Mouse (Mus musculus): ENCODE data around the gene Rbfox1. TPM values are rescaled to one million over a fixed set of nuclear protein-coding genes. Genes with fewer than 3 reads are reported as not detected.

Gene Rbfox1
- polyA plus RNA-seq, 1 experiment = 115 TPM

GRCm38 (mm10) chr16:6584700-6585099 lies 699.5 kb downstream of the Rbfox1 start:
- DNase-seq (ENCODE audit: extremely low spot score in 1 of 2, low spot score in 1 of 2) = no peak

GRCm38 (mm10) chr16:6585204-6585603 lies 700.0 kb downstream of the Rbfox1 start:
- DNase-seq (ENCODE audit: extremely low spot score in 1 of 2, low spot score in 1 of 2) = no peak

GRCm38 (mm10) chr16:6616526-6616925 lies 731.4 kb downstream of the Rbfox1 start:
- no peak for DNase-seq (ENCODE audit: extremely low spot score in 1 of 2, low spot score in 1 of 2)

- DNase-seq (ENCODE audit: extremely low spot score in 1 of 2, low spot score in 1 of 2) = peak in 1 of 2 experiments; percentile 11
Observed at GRCm38 (mm10) chr16:6640330-6640729, 755.2 kb downstream of the Rbfox1 start.

- DNase-seq (ENCODE audit: extremely low spot score in 1 of 2, low spot score in 1 of 2) = no peak
Observed at GRCm38 (mm10) chr16:6646941-6647340, 761.8 kb downstream of the Rbfox1 start.

GRCm38 (mm10) chr16:6648753-6649152 lies 763.6 kb downstream of the Rbfox1 start:
- DNase-seq (ENCODE audit: extremely low spot score in 1 of 2, low spot score in 1 of 2) = peak; percentile 58 to 77

- DNase-seq (ENCODE audit: extremely low spot score in 1 of 2, low spot score in 1 of 2) = no peak
Observed at GRCm38 (mm10) chr16:6658594-6658993, 773.4 kb downstream of the Rbfox1 start.

- no peak for DNase-seq (ENCODE audit: extremely low spot score in 1 of 2, low spot score in 1 of 2)
Observed at GRCm38 (mm10) chr16:6686076-6686757, 801.1 kb downstream of the Rbfox1 start.

- peak in 1 of 2 experiments; percentile 10 for DNase-seq (ENCODE audit: extremely low spot score in 1 of 2, low spot score in 1 of 2)
Observed at GRCm38 (mm10) chr16:6704847-6705246, 819.7 kb downstream of the Rbfox1 start.

- no peak for DNase-seq (ENCODE audit: extremely low spot score in 1 of 2, low spot score in 1 of 2)
Observed at GRCm38 (mm10) chr16:6712341-6712740, 827.2 kb downstream of the Rbfox1 start.

- no peak for DNase-seq (ENCODE audit: extremely low spot score in 1 of 2, low spot score in 1 of 2)
Observed at GRCm38 (mm10) chr16:6715245-6715644, 830.1 kb downstream of the Rbfox1 start.

GRCm38 (mm10) chr16:6716214-6716911 lies 831.2 kb downstream of the Rbfox1 start:
- no peak for DNase-seq (ENCODE audit: extremely low spot score in 1 of 2, low spot score in 1 of 2)

GRCm38 (mm10) chr16:6719027-6719426 lies 833.9 kb downstream of the Rbfox1 start:
- no peak for DNase-seq (ENCODE audit: extremely low spot score in 1 of 2, low spot score in 1 of 2)

- peak in 1 of 2 experiments; percentile 26 for DNase-seq (ENCODE audit: extremely low spot score in 1 of 2, low spot score in 1 of 2)
Observed at GRCm38 (mm10) chr16:6732646-6733045, 847.5 kb downstream of the Rbfox1 start.

GRCm38 (mm10) chr16:6733427-6733826 lies 848.3 kb downstream of the Rbfox1 start:
- no peak for DNase-seq (ENCODE audit: extremely low spot score in 1 of 2, low spot score in 1 of 2)

GRCm38 (mm10) chr16:6736566-6736965 lies 851.4 kb downstream of the Rbfox1 start:
- DNase-seq (ENCODE audit: extremely low spot score in 1 of 2, low spot score in 1 of 2) = peak; percentile 36 to 57

GRCm38 (mm10) chr16:6736998-6737397 lies 851.8 kb downstream of the Rbfox1 start:
- no peak for DNase-seq (ENCODE audit: extremely low spot score in 1 of 2, low spot score in 1 of 2)

- no peak for DNase-seq (ENCODE audit: extremely low spot score in 1 of 2, low spot score in 1 of 2)
Observed at GRCm38 (mm10) chr16:6746116-6746515, 861.0 kb downstream of the Rbfox1 start.

GRCm38 (mm10) chr16:6750491-6750890 lies 865.3 kb downstream of the Rbfox1 start:
- DNase-seq (ENCODE audit: extremely low spot score in 1 of 2, low spot score in 1 of 2) = peak in 1 of 2 experiments; percentile 37

GRCm38 (mm10) chr16:6754847-6755246 lies 869.7 kb downstream of the Rbfox1 start:
- peak; percentile 49 to 71 for DNase-seq (ENCODE audit: extremely low spot score in 1 of 2, low spot score in 1 of 2)

- DNase-seq (ENCODE audit: extremely low spot score in 1 of 2, low spot score in 1 of 2) = no peak
Observed at GRCm38 (mm10) chr16:6769495-6770237, 884.5 kb downstream of the Rbfox1 start.

All from frontal cortex, adult 2 months (tissue).